Mouse (Mus musculus) liver, embryonic 14.5 days (tissue): ENCODE data around the gene Dact2. TPM values are rescaled to one million over a fixed set of nuclear protein-coding genes. Genes with fewer than 3 reads are reported as not detected.
A peak's percentile ranks its signal among the peaks of the same experiment; 100 is the strongest.

Source experiments
- ATAC-seq: fragments of 200-750 bp; cut with Nextera tagmentation; 2 replicates; pipeline ENCODE4 v1.8.0; 2017; ENCODE audit warnings: moderate number of reproducible peaks, mild to moderate bottlenecking, moderate library complexity; ENCODE audit not compliant: insufficient read depth
- DNase-seq, 3 experiments: peaks; one replicate each; pipeline ENCODE4 v3.0.0-alpha.2; 2012 to 2013; ENCODE audit warnings: low read depth in 3 of 3, low spot score in 3 of 3
- H3K27ac ChIP-seq: fragments of 300-500 bp; sonication (generic); 2 replicates; pipeline ENCODE4 v1.5.1; 2014; ENCODE audit warnings: moderate library complexity, mild to moderate bottlenecking, control low read depth, inconsistent platforms
- H3K27me3 ChIP-seq: fragments of 300-500 bp; sonication (generic); 2 replicates; pipeline ENCODE4 v1.6.1; 2014; ENCODE audit warnings: mild to moderate bottlenecking, low read length, moderate library complexity; ENCODE audit not compliant: control insufficient read depth, insufficient read depth
- H3K36me3 ChIP-seq: fragments of 300-500 bp; sonication (generic); replicated peaks from 2 replicates; pipeline ENCODE4 v1.6.1; 2014; ENCODE audit warnings: low read depth; ENCODE audit not compliant: control insufficient read depth, insufficient read depth
- H3K4me1 ChIP-seq, 2 experiments: fragments of 200-500 bp in 1 of 2; fragments of 300-500 bp in 1 of 2; sonication (generic) in 1 of 2; replicated peaks; 2 replicates each; pipeline ENCODE4 v1.6.1; 2012 to 2014; ENCODE audit warnings: antibody characterized with exemption in 1 of 2, inconsistent platforms in 1 of 2, low read length in 1 of 2; ENCODE audit not compliant: control insufficient read depth in 2 of 2, insufficient read depth in 2 of 2
- H3K4me2 ChIP-seq: fragments of 300-500 bp; sonication (generic); 2 replicates; pipeline ENCODE4 v1.6.1; 2014; ENCODE audit warnings: low read depth, mild to moderate bottlenecking, control low read depth, moderate library complexity
- H3K4me3 ChIP-seq, 2 experiments: fragments of 200-500 bp in 1 of 2; fragments of 300-500 bp in 1 of 2; sonication (generic) in 1 of 2; 2 replicates each; pipeline ENCODE4 v1.5.1; 2012 to 2014; ENCODE audit warnings: low read depth in 2 of 2, low read length in 2 of 2, mild to moderate bottlenecking in 2 of 2, control low read depth in 1 of 2, inconsistent platforms in 1 of 2, moderate library complexity in 1 of 2; ENCODE audit not compliant: insufficient read depth in 1 of 2
- H3K9ac ChIP-seq: fragments of 300-500 bp; sonication (generic); replicated peaks from 2 replicates; pipeline ENCODE4 v1.6.1; 2014; ENCODE audit warnings: mild to moderate bottlenecking, control low read depth, moderate library complexity
- H3K9me3 ChIP-seq: fragments of 300-500 bp; sonication (generic); 2 replicates; pipeline ENCODE4 v1.6.1; 2016; ENCODE audit warnings: low read length, mixed read lengths; ENCODE audit not compliant: control insufficient read depth
- CTCF ChIP-seq: IDR thresholded peaks from 2 replicates; pipeline ENCODE4 v1.5.1; 2016; ENCODE audit warnings: antibody characterized with exemption, low read depth, control low read depth
- EP300 ChIP-seq: IDR thresholded peaks from 2 replicates; pipeline ENCODE4 v1.6.1; 2016; ENCODE audit warnings: antibody characterized with exemption, low read depth
- WGBS: fragments of 180-500 bp; shearing (Covaris S2); extraction: QIAGEN DNeasy Blood & Tissue Kit; methylation state at CpG from one replicate; pipeline ENCODE4 v1.1.7; 2014; ENCODE audit not compliant: insufficient replicate concordance; 5-methylcytosine and 5-hydroxymethylcytosine counted together
- polyA plus RNA-seq, 2 experiments: library from polyadenylated mRNA; depleted of rRNA in 1 of 2; stranded (reverse) in 1 of 2; unstranded in 1 of 2; fragments of >200 nt; fragmentation: Nextera tagmentation in 1 of 2; extraction: Ambion mirVana in 1 of 2; gene quantifications; 2 replicates each; pipeline versions ENCODE4 v1.2.1 to v1.2.3; 2012 to 2014

The Dact2 gene
- polyA plus RNA-seq, 2 experiments: 0.84 to 0.90 TPM

- WGBS: 51% methylated on average over 12 of the region's 12 CpGs
- H3K27ac ChIP-seq: no peak overlapping the region
- H3K36me3 ChIP-seq: no peaks in the 10 kb centered on the region
- no peaks in the 10 kb centered on the region for H3K4me1 ChIP-seq
- no peak overlapping the region for H3K4me3 ChIP-seq
- DNase-seq: no peak
- no peak overlapping the region for H3K9ac ChIP-seq
- no peak for ATAC-seq
- no peaks in the 10 kb centered on the region for H3K27me3 ChIP-seq
- no peak overlapping the region for H3K4me2 ChIP-seq
- no peak for TF ChIP-seq EP300
- no peak for TF ChIP-seq CTCF
- no peaks in the 10 kb centered on the region for H3K9me3 ChIP-seq
Measured at GRCm38 (mm10) chr17:14234774-14235389, 30.8 kb upstream of the Dact2 start.

GRCm38 (mm10) chr17:14233658-14234057, 29.6 kb upstream of the Dact2 start:
- Histone ChIP-seq H3K27me3 (no peaks in the 10 kb centered on the region), H3K4me3 (no peak overlapping the region), H3K36me3 (no peaks in the 10 kb centered on the region), H3K9me3 (no peaks in the 10 kb centered on the region), H3K9ac (no peak overlapping the region), H3K4me2 (no peak overlapping the region), H3K4me1 (no peaks in the 10 kb centered on the region), H3K27ac (no peak overlapping the region)
- DNase-seq: no peak
- TF ChIP-seq EP300 (no peak), CTCF (peak; percentile 56)
- no peak for ATAC-seq
- 30% methylated on average over 4 of the region's 4 CpGs for WGBS

- Histone ChIP-seq H3K9ac (no peak overlapping the region), H3K9me3 (no peaks in the 10 kb centered on the region), H3K4me2 (no peak overlapping the region), H3K27me3 (no peaks in the 10 kb centered on the region), H3K4me3 (no peak overlapping the region), H3K36me3 (no peaks in the 10 kb centered on the region), H3K27ac (no peak overlapping the region), H3K4me1 (no peaks in the 10 kb centered on the region)
- TF ChIP-seq CTCF: peak; percentile 75
- TF ChIP-seq EP300: no peak
- peak; percentile 17 to 22 (median 20) for DNase-seq
- no peak for ATAC-seq
- 44% methylated on average over 3 of the region's 3 CpGs for WGBS
Measured at GRCm38 (mm10) chr17:14232629-14233028, 28.5 kb upstream of the Dact2 start.

- no peak overlapping the region for H3K4me2 ChIP-seq
- H3K27ac ChIP-seq: no peak overlapping the region
- WGBS: 14% methylated on average over 13 of the region's 13 CpGs
- H3K9ac ChIP-seq: no peak overlapping the region
- TF ChIP-seq CTCF (no peak), EP300 (no peak)
- H3K4me3 ChIP-seq: no peak overlapping the region
- no peaks in the 10 kb centered on the region for H3K36me3 ChIP-seq
- H3K9me3 ChIP-seq: no peaks in the 10 kb centered on the region
- no peaks in the 10 kb centered on the region for H3K27me3 ChIP-seq
- ATAC-seq: no peak
- no peaks in the 10 kb centered on the region for H3K4me1 ChIP-seq
- no peak for DNase-seq
Measured at GRCm38 (mm10) chr17:14230698-14231430, 26.8 kb upstream of the Dact2 start.

GRCm38 (mm10) chr17:14228381-14228780, 24.3 kb upstream of the Dact2 start:
- DNase-seq: no peak
- Histone ChIP-seq H3K4me2 (no peak overlapping the region), H3K4me1 (no peaks in the 10 kb centered on the region), H3K36me3 (no peaks in the 10 kb centered on the region), H3K27me3 (no peaks in the 10 kb centered on the region), H3K9me3 (no peaks in the 10 kb centered on the region), H3K27ac (no peak overlapping the region), H3K4me3 (no peak overlapping the region), H3K9ac (no peak overlapping the region)
- WGBS: 62% methylated on average over 4 of the region's 4 CpGs
- ATAC-seq: no peak
- TF ChIP-seq CTCF (no peak), EP300 (no peak)
